Mouse (Mus musculus) skeletal muscle tissue, adult 2 months (tissue): ENCODE measurements around the gene Rnf4.

Source experiments
- DNase-seq: peaks from one replicate; pipeline ENCODE4 v3.0.0-alpha.2; 2012; ENCODE audit warnings: low read depth, low spot score

Gene Rnf4

DNA sequence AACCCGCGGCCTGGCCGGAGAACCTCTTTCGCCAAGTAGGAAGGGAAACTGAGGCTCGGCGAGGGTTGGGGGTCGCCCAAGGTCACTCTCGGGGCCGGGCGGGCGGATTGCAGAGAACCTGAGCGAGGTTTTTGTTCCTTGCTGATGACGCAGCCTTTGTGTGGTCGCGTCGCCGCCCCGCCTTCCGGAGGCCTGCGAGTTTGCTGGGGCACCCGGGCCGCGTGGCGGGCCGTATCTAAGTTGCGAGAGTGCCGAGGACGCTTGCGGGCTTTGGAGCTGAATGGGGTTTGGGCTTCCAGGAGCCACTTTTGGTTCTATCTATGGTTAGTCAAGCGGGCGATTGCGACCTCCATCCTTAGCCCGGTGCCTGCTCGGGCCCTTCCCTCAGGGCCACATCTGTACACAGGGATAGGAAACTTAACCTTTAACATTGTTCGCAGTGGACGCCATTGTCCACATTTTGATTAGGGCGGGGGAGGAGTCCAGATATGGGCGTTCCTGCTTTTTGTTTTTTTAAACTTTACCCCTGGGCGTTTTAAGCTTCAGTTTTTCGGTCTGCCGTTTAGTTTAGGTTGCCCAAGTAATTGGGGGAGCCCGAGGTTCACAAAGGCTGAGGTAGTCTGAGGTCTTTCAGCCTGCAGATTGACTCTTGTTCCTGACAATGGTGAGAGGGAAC lies 824 bp downstream of the Rnf4 start:
- DNase-seq, result peak; percentile 12

DNA sequence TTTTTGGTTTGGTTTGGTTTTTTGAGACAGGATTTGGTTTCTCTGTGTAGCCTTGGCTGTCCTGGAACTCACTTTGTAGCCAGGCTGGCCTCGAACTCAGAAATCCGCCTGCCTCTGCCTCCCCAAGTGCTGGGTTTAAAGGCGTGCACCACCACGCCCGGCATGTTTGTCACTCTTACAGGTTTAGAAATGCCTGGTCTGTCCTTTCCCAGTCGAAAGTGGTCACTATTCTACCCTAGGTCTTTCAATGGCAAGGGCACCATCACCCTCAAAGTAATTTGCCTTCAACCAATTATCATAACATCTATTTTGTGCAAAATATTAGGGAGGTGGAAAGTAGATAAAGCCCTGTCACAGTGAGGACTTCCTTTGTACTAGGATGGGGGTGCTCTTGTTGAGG lies 4.2 kb downstream of the Rnf4 start:
- no peak for DNase-seq

DNA sequence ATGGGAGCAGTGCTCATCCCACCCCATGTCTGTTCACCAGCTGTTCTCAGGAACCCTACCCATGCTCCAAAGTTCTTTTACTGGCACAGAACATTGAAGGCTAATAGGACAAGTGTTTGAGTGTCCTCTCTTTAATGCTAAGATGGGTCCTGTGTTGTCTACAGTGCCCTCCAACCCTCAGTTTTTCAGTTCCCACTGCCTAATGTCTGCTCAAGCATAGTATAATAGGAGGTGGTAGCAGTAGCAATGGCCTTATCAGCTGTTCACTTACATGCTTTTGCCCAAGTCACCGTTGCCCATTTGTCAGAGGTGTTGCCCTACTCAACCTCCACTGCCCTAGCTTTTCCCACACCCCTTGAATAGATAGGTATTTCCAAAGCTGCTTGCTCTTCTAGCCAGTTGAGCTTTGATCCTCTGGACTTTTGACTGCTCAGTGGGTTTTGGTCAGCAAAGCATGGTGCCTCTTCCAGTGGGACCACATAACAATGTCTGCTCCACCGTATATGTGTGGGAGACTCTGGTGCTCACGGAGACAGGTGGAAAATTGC lies 16.1 kb downstream of the Rnf4 start:
- no peak for DNase-seq

GRCm38 (mm10) chr5:34360261-34360660 lies 24.2 kb downstream of the Rnf4 start:
- no peak for DNase-seq

DNA sequence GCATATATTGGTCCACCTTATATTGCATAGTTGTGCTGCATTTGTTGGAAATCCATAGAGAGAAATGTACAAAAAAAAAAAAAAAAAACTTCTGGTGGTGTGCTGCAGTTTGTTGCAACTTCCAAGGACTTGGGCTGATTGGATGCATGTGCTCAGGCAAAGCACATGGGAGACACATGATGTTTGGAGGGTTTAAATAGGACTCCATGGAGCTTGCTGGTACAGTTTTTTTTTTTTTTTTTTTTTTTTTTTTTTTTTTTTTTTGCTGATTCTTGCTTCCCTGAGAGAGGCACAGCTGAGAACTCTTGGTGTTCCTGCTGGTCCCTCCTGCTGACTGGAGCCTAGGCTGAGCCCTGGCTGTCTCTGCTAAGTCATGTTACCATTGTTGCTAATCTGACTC lies 27.0 kb downstream of the Rnf4 start:
- DNase-seq, result no peak

- no peak for DNase-seq
These were observed 32.6 kb downstream of the Rnf4 start for GRCm38 (mm10) chr5:34368551-34369290.

DNA sequence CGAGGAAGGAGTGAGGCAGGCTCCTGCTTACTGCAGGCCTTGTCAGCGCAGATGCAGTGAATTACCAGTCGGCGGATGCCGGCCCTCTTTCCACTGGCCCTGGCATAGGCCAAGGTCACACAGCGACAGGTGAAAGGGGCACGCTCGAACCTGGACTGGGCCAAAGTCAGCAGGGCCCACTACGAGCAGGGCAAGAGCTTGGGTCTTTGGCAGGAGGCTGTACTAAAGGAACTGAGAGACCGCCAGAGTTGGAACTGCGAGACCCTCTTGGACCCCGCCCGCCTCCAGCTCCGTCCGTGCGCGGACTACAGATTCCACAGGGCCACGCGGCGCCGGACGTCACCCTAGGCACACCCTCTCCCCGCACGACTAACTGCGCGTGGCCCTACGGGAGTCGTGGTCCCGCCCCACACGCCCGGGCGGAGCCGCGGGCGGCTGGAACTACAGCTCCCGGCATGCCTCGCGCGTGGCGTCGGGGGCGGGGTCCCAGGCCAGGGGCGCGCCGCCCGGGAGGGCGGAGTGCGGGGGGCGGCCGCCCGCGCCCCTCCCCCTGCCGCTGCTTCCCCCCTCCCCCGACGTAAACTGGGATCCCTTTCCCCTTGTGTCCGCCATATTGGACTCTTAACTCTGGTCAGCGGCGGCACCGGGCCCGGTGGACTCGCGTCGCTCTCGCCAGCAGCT lies 33.4 kb downstream of the Rnf4 start, which contains the start of gene Fam193a:
Gene Fam193a (plus strand): TSS at position 593 of the 681 bp plus-strand sequence.
- DNase-seq, result peak; percentile 95

DNA sequence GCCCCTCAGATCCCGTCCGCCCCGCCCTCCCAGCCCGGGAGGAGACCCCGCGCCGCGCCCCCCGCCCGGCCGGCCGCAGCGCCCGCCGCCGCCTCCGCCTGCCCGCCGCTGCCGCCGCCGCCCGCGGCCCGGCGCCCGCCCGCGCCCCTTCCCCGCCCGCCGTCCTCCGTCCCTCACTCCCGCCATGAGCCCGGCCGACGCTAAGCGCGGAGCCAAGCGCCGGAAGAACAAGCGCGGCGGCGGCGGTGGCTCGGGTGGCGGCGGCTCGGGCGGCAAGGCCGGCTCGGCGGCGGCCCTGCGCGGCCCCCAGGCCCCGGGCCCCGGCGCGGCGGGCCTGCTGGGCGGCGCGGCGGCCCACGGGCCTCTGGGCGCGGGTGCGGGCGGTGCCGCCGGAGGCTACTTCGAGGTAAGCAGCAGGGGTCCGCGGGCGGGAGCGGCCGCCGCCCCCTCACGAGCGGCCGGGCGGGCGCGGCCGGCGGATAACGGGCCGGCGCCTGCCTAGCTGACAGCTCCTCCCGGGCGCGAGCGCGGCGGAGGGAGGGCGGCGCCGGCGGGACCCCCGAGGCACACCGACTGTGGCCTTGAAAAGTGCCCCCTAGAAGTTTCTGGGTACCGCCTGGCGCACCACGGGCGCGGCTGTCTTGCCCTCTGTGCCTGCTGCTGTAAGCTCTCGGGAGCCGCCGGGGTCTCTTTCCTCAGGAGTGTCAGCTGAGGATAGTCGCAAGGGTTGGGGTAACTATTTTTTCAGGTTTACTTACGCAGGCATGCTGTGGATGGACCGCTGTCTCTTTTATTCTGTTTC lies 34.1 kb downstream of the Rnf4 start:
- DNase-seq, result peak; percentile 7

DNA sequence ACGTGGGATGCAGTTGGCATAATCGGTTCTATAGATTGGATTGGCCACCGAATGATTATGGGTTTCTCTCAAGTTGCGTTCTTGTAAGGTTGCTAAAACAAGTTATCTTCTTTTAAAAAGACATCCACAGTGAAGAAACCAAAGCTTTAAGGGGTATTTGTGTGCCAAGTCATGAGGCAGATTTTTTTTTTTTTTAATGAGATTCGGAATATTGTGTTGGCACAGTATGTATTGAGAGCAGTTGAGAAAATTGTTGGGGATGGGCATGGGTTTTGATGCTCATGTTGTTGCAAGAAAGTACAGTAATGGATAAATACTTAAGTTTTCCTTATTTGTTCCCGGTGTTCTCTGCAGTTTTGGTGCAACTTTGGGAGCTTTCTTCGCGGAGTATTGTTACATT lies 34.8 kb downstream of the Rnf4 start:
- no peak for DNase-seq

DNA sequence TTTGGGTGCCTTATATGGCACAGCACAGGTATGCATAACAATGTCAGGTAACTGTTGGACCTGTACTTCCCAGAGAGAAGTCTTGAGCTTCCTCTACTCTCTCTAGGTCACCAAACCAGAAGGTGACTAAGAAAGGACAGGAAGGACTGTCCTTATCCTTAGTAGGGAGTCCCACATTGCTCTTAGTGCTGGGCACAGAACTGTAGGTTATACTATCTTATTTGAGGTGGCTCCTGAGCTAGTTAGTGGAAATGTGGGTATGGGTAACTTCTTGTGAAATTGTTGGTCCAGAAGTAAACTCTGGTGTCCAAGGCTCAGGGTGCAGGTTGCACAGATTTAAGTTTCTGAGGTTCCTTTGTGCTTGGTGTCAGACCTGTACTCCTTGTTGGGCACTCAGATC lies 36.1 kb downstream of the Rnf4 start:
- DNase-seq, result no peak

- DNase-seq, result no peak
These were observed 36.5 kb downstream of the Rnf4 start for GRCm38 (mm10) chr5:34372541-34372940.

DNA sequence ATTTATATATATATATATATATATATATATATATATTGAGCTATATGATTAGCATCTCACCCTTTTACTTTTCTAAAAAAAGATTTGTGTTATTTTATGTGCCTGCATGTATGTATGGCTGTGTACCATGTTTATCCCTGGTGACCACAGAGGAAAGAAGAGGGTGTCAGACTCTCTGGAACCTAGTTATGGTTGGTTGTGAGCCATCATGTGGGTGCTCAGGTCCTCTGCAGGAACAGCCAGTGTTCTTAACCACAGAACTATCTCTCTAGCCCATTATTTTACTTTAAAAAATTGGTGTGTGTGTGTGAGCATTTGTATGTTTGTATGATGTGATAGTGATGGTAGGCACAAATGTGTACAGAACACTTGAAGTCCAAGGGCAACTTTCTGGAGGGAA lies 42.7 kb downstream of the Rnf4 start:
- DNase-seq, result no peak

DNA sequence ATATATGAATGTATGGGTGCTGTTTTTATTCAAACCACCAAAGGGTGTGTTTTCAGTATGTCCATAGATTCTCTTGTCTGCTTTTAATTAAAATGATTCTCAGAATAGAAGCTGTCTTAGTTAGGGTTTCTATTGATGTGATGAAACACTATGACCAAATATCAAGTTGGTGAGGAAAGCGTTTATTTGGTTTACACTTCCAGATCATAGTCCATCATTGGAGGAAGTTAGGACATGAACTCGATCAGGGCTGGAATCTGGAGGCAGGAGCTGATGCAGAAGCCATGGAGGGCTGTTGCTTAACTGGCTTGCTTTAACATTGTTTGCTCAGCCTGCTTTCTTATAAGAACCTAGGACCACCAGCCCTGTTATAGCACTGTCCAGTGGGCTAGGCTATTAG lies 45.6 kb downstream of the Rnf4 start:
- no peak for DNase-seq

DNA sequence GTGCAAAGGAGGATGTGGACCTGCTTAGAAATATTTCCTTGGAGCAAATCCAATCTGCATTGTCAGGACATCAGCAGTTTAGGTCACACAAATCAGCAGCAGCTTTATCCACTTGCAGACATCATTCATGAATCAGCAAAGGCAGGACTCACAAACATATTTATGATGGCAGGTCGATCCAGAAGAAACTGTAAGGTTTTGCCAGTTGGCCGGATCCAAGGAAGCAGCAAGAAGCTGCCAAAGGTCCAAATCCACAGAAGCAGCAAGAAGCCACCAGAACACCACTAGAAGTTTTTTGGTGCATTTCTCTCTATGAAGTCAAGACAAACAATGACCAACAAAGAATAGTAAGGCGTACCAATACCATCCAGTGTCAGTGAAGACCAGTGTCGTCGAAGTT lies 49.5 kb downstream of the Rnf4 start:
- no peak for DNase-seq

- DNase-seq, result no peak
These were observed 50.7 kb downstream of the Rnf4 start for GRCm38 (mm10) chr5:34386744-34387143.

DNA sequence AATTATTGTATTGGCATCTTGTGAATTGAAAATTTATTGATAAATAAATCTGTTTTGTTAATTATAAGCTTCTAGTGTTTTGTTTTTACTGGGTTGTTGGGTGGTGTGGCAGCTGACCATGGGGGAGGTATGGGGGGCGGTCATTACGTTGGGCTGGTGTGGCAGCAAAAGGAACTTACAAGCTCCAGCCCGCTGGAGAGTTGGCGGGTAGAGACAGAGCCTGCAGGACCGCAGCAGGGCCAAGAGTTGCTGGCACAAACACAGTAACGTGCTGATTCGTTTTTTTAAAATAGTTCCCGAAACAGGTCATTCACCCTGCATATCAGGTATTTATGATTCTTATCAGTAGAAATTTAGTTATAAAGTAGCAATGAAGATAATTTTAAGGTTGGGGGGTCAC lies 57.2 kb downstream of the Rnf4 start:
- no peak for DNase-seq

DNA sequence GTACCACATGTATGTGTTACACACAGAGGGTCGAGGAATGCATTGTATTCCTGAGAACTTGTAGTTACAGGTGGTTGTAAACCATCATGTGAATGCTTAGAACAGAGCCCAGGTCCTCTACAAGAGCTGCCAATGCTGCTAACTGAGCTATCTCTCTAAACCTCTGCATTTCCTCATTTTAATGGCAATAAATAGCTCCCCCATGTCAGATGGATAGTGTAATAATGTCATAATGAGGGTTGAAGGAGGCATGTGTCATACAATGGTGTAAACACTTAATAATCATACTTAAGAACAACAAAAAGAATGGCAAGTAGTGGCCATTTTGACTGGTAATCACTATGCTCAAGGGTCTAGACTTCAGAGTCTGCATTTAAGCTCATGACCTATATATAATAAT lies 59.3 kb downstream of the Rnf4 start:
- DNase-seq, result no peak

DNA sequence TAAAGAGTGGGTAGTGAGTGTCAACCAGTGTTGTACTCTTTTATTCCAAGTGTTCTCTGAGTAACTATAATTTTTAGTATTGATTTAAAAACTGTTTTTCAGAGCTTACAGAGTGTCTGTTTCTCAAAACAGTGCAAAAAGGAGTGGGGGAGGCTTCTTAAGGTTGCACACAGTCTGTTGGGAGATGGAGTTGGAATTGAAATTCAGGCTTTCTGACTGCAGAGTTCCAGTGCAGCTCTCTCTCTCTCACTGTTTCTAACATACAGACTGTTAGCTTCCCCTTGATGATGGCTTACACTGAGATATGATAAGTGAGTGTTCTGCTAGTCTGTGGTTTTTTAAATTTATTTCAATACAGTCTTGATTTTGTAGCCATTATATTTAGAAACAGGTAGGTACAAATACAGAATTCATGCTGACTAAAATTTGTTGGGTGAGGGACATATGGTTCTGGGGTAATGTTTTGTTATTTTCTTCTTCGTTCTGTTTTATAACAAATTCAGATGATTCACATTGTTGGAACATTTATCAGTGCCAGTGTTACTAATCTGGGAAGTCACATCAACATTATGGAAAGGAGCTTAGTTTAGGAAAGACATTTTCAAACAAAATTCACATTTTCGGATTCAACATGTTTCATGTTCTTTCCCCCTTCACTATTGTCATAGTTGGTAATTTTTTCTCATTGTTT lies 59.9 kb downstream of the Rnf4 start:
- no peak for DNase-seq

- DNase-seq, result no peak
These were observed 61.8 kb downstream of the Rnf4 start for GRCm38 (mm10) chr5:34397866-34398265.

DNA sequence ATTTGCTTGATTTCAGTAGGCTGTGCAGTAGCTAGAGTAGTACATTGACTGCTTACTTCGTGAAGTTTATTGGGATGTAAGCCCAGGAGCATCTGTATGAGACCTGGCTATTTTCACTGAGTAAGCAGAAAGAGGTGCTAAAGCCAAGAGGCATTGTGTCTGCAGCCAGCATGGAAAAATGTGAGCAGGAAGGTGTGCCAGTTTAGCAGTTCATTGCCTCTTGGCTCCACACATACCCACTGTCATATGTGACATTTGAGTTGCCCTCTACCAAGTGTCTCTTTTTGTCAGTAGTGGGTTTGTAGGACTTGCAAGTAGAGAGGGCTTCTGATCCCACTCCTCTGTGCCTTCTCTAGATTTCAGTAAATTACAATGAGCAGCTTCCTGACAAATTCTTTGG lies 62.2 kb downstream of the Rnf4 start:
- no peak for DNase-seq
